Mouse (Mus musculus): Measurements from ENCODE around the gene Klhl22.
A peak's percentile ranks its signal among the peaks of the same experiment; 100 is the strongest.

GRCm38 (mm10) chr16:17815411-17816402, 56.3 kb downstream of the Klhl22 start:
- peak; percentile 22; the same call in 1 of the 2 replicates for TF ChIP-seq CTCF (conservative IDR thresholded peaks at IDR 0.05; ENCODE audit: low read length)
- no peak for TF ChIP-seq NANOG (IDR thresholded peaks at IDR 0.05; ENCODE audit: borderline replicate concordance, low read length)
